10 mouse cellular contexts compared by ENCODE assay signal in genomic region chr9:41791501-41792172, GRCm38 (mm10).
DNase-seq lines count a peak whose midpoint lies in the region; ATAC-seq lines count a peak whose summit lies in the region.
"Had no signal": no experiment of that assay in that cellular context is flagged by ENCODE, and none has a peak within 500 bp of the region (broad histone marks: within the 10 kb centered on the region; RNA-seq: fewer than 3 reads in every experiment).

No protein-coding gene starts in this region.

- H3K4me3 ChIP-seq in hindbrain, embryonic 15.5 days, result no peak overlapping the region
- no peak overlapping the region for H3K4me3 ChIP-seq in hindbrain, embryonic 12.5 days
- no peak overlapping the region for H3K4me3 ChIP-seq in forebrain, embryonic 15.5 days
- H3K4me3 ChIP-seq: megakaryocyte, embryonic 14.5 days had no signal

- H3K27me3 ChIP-seq in hindbrain, embryonic 15.5 days, result no peaks in the 10 kb centered on the region
- no peaks in the 10 kb centered on the region for H3K27me3 ChIP-seq in hindbrain, embryonic 12.5 days
- no peaks in the 10 kb centered on the region for H3K27me3 ChIP-seq in forebrain, embryonic 15.5 days
- H3K27me3 ChIP-seq: megakaryocyte, embryonic 14.5 days had no signal

- no peak overlapping the region; the same call in 1 of the 2 replicates for H3K27ac ChIP-seq in hindbrain, embryonic 15.5 days (replicated peaks)
- no peak overlapping the region for H3K27ac ChIP-seq in hindbrain, embryonic 12.5 days
- H3K27ac ChIP-seq in forebrain, embryonic 15.5 days (replicated peaks), result peak overlapping the region; percentile 58

- H3K9ac ChIP-seq in hindbrain, embryonic 15.5 days, result no peak overlapping the region
- H3K9ac ChIP-seq in hindbrain, embryonic 12.5 days, result no peak overlapping the region
- H3K9ac ChIP-seq in forebrain, embryonic 15.5 days (replicated peaks), result no peak overlapping the region

- WGBS in hindbrain, embryonic 15.5 days, result 73% methylated on average over 5 of the region's 5 CpGs
- WGBS in hindbrain, embryonic 12.5 days, result 80% methylated on average over 5 of the region's 5 CpGs
- WGBS in forebrain, embryonic 15.5 days, result 33% methylated on average over 5 of the region's 5 CpGs

- H3K4me1 ChIP-seq in hindbrain, embryonic 15.5 days (replicated peaks), result peaks cover 10% of the 10 kb centered on the region
- 0 out of 2 replicates have a peak, but pooled peaks cover 4% of the 10 kb centered on the region for H3K4me1 ChIP-seq in hindbrain, embryonic 12.5 days
- peaks cover 27% of the 10 kb centered on the region for H3K4me1 ChIP-seq in forebrain, embryonic 15.5 days
- H3K4me1 ChIP-seq: megakaryocyte, embryonic 14.5 days had no signal

- peak; percentile 18 for DNase-seq in cerebellum, adult 9-11 months
- peak; percentile 23 to 35 for DNase-seq in left cerebral cortex, postnatal 25 days (ENCODE audit: low spot score in 2 of 2)
- no peak for DNase-seq in lung, postnatal 10 days
- DNase-seq in heart, adult 8-10 months (ENCODE audit: low spot score), result no peak
- DNase-seq: gastrocnemius, postnatal 36 days had no signal

- intact Hi-C loops in left cerebral cortex, postnatal 25 days (cut with DNase I), result no loop called here

- no peaks in the 10 kb centered on the region for H3K36me3 ChIP-seq in hindbrain, embryonic 15.5 days
- no peaks in the 10 kb centered on the region for H3K36me3 ChIP-seq in hindbrain, embryonic 12.5 days
- no peaks in the 10 kb centered on the region for H3K36me3 ChIP-seq in forebrain, embryonic 15.5 days

- H3K4me2 ChIP-seq in hindbrain, embryonic 15.5 days, result no peak overlapping the region
- H3K4me2 ChIP-seq in hindbrain, embryonic 12.5 days (replicated peaks), result no peak overlapping the region
- no peak overlapping the region for H3K4me2 ChIP-seq in forebrain, embryonic 15.5 days (replicated peaks)

- no peaks in the 10 kb centered on the region for H3K9me3 ChIP-seq in hindbrain, embryonic 15.5 days
- no peaks in the 10 kb centered on the region for H3K9me3 ChIP-seq in hindbrain, embryonic 12.5 days (replicated peaks)
- no peaks in the 10 kb centered on the region for H3K9me3 ChIP-seq in forebrain, embryonic 15.5 days
- H3K9me3 ChIP-seq: megakaryocyte, embryonic 14.5 days had no signal

- ATAC-seq in hindbrain, embryonic 15.5 days (ENCODE audit: low FRiP score, low read depth), result peak; percentile 69; the same call in 1 of the 2 replicates
- ATAC-seq in hindbrain, embryonic 12.5 days (ENCODE audit: low FRiP score), result no peak
- peak; percentile 76 for ATAC-seq in forebrain, embryonic 15.5 days (replicated peaks)
- ATAC-seq in inflammation-experienced regulatory T-cells, adult 6 months, result no peak

Comparison
In these comparisons a context has a peak if more than half of its experiments do, and no peak if none do; other contexts are left out.
1. ATAC-seq: peak in hindbrain, embryonic 15.5 days (single experiment) and forebrain, embryonic 15.5 days (single experiment); none in hindbrain, embryonic 12.5 days (single experiment) and inflammation-experienced regulatory T-cells, adult 6 months (single experiment).
2. DNase-seq: peak in cerebellum, adult 9-11 months (single experiment) and left cerebral cortex, postnatal 25 days (2 of 2); none in lung, postnatal 10 days (single experiment) and heart, adult 8-10 months (single experiment).